Mouse (Mus musculus) kidney, adult 2 months (tissue): ENCODE results near the gene Usp29. TPM values are rescaled to one million over a fixed set of nuclear protein-coding genes. Genes with fewer than 3 reads are reported as not detected.

ENCODE experiments used
- DNase-seq: peaks from one replicate; pipeline ENCODE4 v3.0.0; 2021
- H3K27ac ChIP-seq: fragments of 200-500 bp; 2 replicates; pipeline ENCODE4 v1.5.1; 2012; ENCODE audit warnings: low read depth, low read length, control low read depth, inconsistent platforms; ENCODE audit not compliant: insufficient read depth
- H3K27me3 ChIP-seq: fragments of 200-500 bp; replicated peaks from 2 replicates; pipeline ENCODE4 v1.6.1; 2012; ENCODE audit warnings: mild to moderate bottlenecking, moderate library complexity, low read length, inconsistent platforms; ENCODE audit not compliant: control insufficient read depth, insufficient read depth
- H3K36me3 ChIP-seq: fragments of 200-500 bp; 2 replicates; pipeline ENCODE4 v1.6.1; 2012; ENCODE audit warnings: mild to moderate bottlenecking, moderate library complexity, low read length, inconsistent platforms; ENCODE audit not compliant: control insufficient read depth, insufficient read depth
- H3K4me1 ChIP-seq: fragments of 200-500 bp; 2 replicates; pipeline ENCODE4 v1.6.1; 2011; ENCODE audit warnings: low read length; ENCODE audit not compliant: control insufficient read depth, insufficient read depth
- H3K4me3 ChIP-seq: fragments of 200-500 bp; 2 replicates; pipeline ENCODE4 v1.5.1; 2011; ENCODE audit warnings: mild to moderate bottlenecking, low read depth, low read length, control low read depth; ENCODE audit not compliant: insufficient read depth
- CTCF ChIP-seq: fragments of 200-500 bp; conservative IDR thresholded peaks from 2 replicates; pipeline ENCODE4 v1.5.1; 2011; ENCODE audit warnings: low read depth, mild to moderate bottlenecking, control low read depth, low read length, moderate library complexity, mixed read lengths; ENCODE audit not compliant: insufficient read depth, insufficient read length
- POLR2A ChIP-seq: fragments of 200-500 bp; IDR thresholded peaks from one replicate; pipeline ENCODE4 v1.6.1; 2011; ENCODE audit warnings: low read depth, low read length, control low read depth
- WGBS: fragments of 180-500 bp; shearing (Covaris S2); methylation state at CpG from one replicate; pipeline ENCODE4 v1.1.7; 2018; 5-methylcytosine and 5-hydroxymethylcytosine counted together
- polyA plus RNA-seq: library from polyadenylated mRNA; depleted of rRNA; stranded (reverse); fragments of >200 nt; gene quantifications from 2 replicates; pipeline ENCODE4 v1.2.3, GENCODE M21; 2012

The Usp29 gene
- polyA plus RNA-seq, 1 experiment, result 0.17 TPM

- Histone ChIP-seq H3K4me3 (no peak overlapping the region), H3K27ac (no peak overlapping the region), H3K27me3 (no peaks in the 10 kb centered on the region), H3K36me3 (no peaks in the 10 kb centered on the region), H3K4me1 (no peaks in the 10 kb centered on the region)
- 43% methylated on average over 5 of the region's 5 CpGs for WGBS
- TF ChIP-seq POLR2A, result no peak
- no peak for TF ChIP-seq CTCF
- DNase-seq, result peak; percentile 5
Observed at GRCm38 (mm10) chr7:6851717-6852503, 121.5 kb downstream of the Usp29 start.

DNA sequence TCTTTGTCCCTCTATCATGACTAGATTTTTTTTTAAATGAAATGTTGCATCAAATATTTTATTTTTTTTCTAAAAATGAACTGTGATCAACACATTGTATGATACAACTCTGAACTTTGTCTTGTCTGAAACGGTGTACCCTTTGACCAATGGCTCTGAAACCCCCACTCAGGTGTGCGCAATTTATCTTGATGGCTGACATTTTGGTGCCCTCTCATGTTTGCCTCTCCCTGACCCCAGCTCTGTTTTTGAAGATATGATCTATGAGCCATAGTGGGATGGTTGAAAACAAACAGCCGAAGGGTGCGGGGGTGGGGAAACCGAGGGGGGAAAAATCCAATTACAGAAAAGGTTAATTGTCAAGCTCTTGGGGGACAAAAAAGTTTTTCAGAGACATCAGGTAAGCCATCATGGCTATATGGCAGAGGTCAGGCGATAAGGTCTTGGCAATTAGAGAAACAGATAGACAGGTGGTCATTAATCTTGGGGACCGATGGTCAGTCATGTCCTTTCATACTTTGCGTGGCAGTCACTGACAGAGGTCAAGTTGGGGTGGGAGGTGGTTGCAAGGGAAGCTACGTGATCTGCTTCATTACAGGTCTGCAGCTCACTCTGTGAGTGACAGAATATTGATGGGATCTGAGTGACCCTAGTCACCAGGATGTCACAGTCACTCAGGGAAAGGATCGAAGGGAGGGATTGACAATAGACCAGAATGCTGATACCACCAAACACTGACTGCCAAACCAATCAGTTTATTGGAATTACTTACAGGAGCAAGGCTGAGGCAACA lies 125.4 kb downstream of the Usp29 start:
- no peak for DNase-seq
- Histone ChIP-seq H3K27me3 (no peaks in the 10 kb centered on the region), H3K4me1 (no peaks in the 10 kb centered on the region), H3K27ac (no peak overlapping the region), H3K4me3 (no peak overlapping the region), H3K36me3 (no peaks in the 10 kb centered on the region)
- TF ChIP-seq CTCF (no peak), POLR2A (no peak)
- 56% methylated on average over 10 of the region's 10 CpGs for WGBS

DNA sequence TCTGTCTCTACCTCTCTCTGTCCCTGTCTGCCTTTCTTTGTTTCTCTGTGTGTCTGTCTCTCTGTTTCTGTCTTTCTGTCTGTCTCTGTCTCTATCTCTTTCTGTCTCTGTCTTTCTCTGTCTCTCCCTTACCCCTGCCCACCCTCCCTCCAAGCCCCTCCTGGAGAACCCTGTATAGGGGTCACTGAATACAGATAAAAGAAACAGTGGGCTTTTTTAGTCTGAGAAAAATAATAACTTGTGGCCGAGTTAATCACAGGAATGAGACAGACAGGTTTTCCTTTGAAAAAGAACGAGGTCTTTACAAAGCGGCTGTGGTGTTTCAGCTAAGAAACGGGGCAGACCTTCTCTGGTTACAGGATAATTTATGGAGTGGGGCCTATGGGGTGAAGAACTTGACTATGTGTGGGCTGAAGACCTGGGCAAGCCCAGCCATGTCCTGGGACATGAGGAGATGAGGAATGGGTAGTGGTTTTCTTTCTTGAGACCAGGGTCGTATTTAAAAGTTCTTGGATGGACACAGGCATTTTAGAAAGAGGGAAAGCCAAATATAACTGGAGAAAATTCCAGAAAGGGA lies 128.4 kb downstream of the Usp29 start:
- Histone ChIP-seq H3K4me1 (no peaks in the 10 kb centered on the region; the same call in 1 of the 2 replicates), H3K36me3 (no peaks in the 10 kb centered on the region), H3K4me3 (no peak overlapping the region), H3K27ac (no peak overlapping the region), H3K27me3 (no peaks in the 10 kb centered on the region)
- 35% methylated on average over 5 of the region's 5 CpGs for WGBS
- no peak for DNase-seq
- no peak for TF ChIP-seq POLR2A
- no peak for TF ChIP-seq CTCF

DNA sequence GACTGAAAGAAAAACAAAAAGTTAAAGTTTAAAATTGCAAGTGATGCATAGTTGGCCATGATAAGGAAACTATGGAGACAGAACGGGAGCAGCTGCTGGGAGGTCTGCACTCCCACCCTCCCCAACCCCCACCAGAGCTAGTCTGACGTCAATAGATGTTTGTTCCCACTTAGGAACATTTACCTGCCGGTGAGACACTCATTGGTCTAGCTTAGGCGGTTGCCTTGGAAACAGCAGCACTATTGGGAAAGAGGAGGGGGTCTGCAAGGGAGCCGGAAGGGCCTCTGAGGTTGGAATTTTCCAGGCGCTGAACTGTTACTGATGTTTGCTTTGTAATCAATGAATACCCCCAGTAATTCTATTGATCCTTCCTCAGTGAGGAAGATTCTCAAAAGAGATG lies 130.3 kb downstream of the Usp29 start:
- Histone ChIP-seq H3K27ac (no peak overlapping the region), H3K27me3 (no peaks in the 10 kb centered on the region), H3K4me3 (no peak overlapping the region), H3K36me3 (no peaks in the 10 kb centered on the region), H3K4me1 (no peaks in the 10 kb centered on the region; the same call in 1 of the 2 replicates)
- WGBS, result 26% methylated on average over 6 of the region's 6 CpGs
- TF ChIP-seq POLR2A, result no peak
- no peak for TF ChIP-seq CTCF
- DNase-seq, result no peak

DNA sequence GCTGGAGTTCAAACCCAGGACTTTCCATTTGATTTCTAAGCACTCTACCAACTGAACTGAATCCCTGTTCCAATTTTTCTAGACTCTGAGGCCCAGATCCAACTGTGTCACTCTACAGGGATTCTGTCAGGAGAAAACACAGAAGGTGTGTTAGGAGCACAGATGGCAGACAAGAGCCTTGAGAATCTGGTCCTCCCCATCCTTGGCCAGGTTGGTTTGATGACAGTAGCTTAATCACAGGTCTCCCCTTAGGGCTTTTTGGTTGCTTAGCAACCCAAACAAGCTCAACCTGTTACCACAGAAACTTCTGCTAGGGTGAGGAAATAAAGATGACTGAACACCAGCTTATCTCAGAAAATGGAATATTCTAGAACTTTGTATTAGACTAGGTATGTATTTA lies 136.0 kb downstream of the Usp29 start:
- H3K27me3 ChIP-seq, result no peaks in the 10 kb centered on the region
- no peak overlapping the region for H3K4me3 ChIP-seq
- H3K36me3 ChIP-seq, result no peaks in the 10 kb centered on the region
- H3K4me1 ChIP-seq, result no peaks in the 10 kb centered on the region; the same call in 1 of the 2 replicates
- no peak for DNase-seq
- no peak overlapping the region for H3K27ac ChIP-seq
- no peak for TF ChIP-seq CTCF
- TF ChIP-seq POLR2A, result no peak

DNA sequence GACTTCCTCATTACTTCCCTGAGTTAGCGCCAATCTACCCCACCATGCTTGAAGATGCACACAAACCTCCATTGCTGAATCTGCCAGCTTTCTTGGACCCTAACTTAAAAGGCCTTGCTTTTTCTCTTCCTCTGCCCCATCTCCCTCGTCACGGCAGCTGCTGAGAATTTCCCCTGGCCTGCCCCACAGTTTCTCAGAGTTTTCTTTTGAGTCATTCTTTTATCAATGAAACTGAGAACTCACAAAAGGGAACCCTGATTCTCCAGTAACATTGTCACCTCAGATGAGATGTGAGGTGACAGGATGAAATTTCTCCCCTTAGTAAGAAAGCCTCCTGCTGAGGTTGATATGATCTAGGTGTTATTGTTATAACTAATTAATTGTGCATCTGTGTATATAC lies 138.5 kb downstream of the Usp29 start:
- no peak overlapping the region for H3K4me3 ChIP-seq
- no peak for DNase-seq
- H3K27me3 ChIP-seq, result no peaks in the 10 kb centered on the region
- WGBS, result 89% methylated on average over 3 of the region's 3 CpGs
- TF ChIP-seq CTCF, result no peak
- no peak for TF ChIP-seq POLR2A
- H3K27ac ChIP-seq, result no peak overlapping the region
- H3K4me1 ChIP-seq, result no peaks in the 10 kb centered on the region
- no peaks in the 10 kb centered on the region for H3K36me3 ChIP-seq

GRCm38 (mm10) chr7:6869556-6869955 lies 139.2 kb downstream of the Usp29 start:
- 70% methylated on average over 1 of the region's 1 CpGs for WGBS
- no peaks in the 10 kb centered on the region for H3K4me1 ChIP-seq

More at GRCm38 (mm10) chr7:6869556-6869955, 139.2 kb downstream of the Usp29 start:
- H3K4me3 ChIP-seq, result no peak overlapping the region
- no peak overlapping the region for H3K27ac ChIP-seq
- H3K27me3 ChIP-seq, result no peaks in the 10 kb centered on the region
- DNase-seq, result no peak
- TF ChIP-seq POLR2A (no peak), CTCF (no peak)
- no peaks in the 10 kb centered on the region for H3K36me3 ChIP-seq
